Mouse (Mus musculus): Measurements from ENCODE around the gene Nit1. TPM values are rescaled to one million over a fixed set of nuclear protein-coding genes. Genes with fewer than 3 reads are reported as not detected.
A peak's percentile ranks its signal among the peaks of the same experiment; 100 is the strongest.

Nit1 gene
- polyA plus RNA-seq, 2 experiments, result 29.0 to 54.0 TPM

GRCm38 (mm10) chr1:171373946-171374345 lies 28.5 kb upstream of the Nit1 start:
- Histone ChIP-seq H3K27me3 (ENCODE audit: control insufficient read depth, insufficient read depth, low read length) (peaks cover 17% of the 10 kb centered on the region), H3K4me2 (replicated peaks; ENCODE audit: low read depth, low read length, severe bottlenecking) (0 out of 2 replicates have a peak overlapping the region, but pooled peaks have one; percentile 8), H3K36me3 (ENCODE audit: control insufficient read depth, insufficient read depth, low read length) (no peaks in the 10 kb centered on the region), H3K9ac (ENCODE audit: low read depth, low read length, severe bottlenecking) (peak overlapping the region; percentile 36; the same call in 1 of the 2 replicates), H3K4me1 (ENCODE audit: control insufficient read depth, insufficient read depth, low read length) (no peaks in the 10 kb centered on the region), H3K4me3 (replicated peaks; ENCODE audit: low read length) (no peak overlapping the region), H3K9me3 (ENCODE audit: control insufficient read depth, low read length) (no peaks in the 10 kb centered on the region), H3K27ac (replicated peaks; ENCODE audit: low read depth, low read length) (no peak overlapping the region)
- DNase-seq (ENCODE audit: low spot score) (no peak), ATAC-seq (ENCODE audit: low FRiP score, low read depth) (peak; percentile 54)
- TF ChIP-seq POLR2A (IDR thresholded peaks at IDR 0.05; ENCODE audit: borderline replicate concordance, extremely low read depth, insufficient read depth, insufficient read length), result no peak
- 0% methylated on average over 4 of the region's 4 CpGs for WGBS

GRCm38 (mm10) chr1:171372880-171373279 lies 27.4 kb upstream of the Nit1 start:
- TF ChIP-seq POLR2A (IDR thresholded peaks at IDR 0.05; ENCODE audit: borderline replicate concordance, extremely low read depth, insufficient read depth, insufficient read length), result no peak
- WGBS, result 53% methylated on average over 3 of the region's 3 CpGs

GRCm38 (mm10) chr1:171369845-171370556 lies 24.6 kb upstream of the Nit1 start, which contains the start of gene Nectin4:
Nectin4 (plus strand) TSS chr1:171370099.
- no peak for ATAC-seq (ENCODE audit: low FRiP score, low read depth)
- no peaks in the 10 kb centered on the region for H3K9me3 ChIP-seq (ENCODE audit: control insufficient read depth, low read length)
- no peaks in the 10 kb centered on the region for H3K36me3 ChIP-seq (ENCODE audit: control insufficient read depth, insufficient read depth, low read length)
- peaks cover 17% of the 10 kb centered on the region for H3K27me3 ChIP-seq (ENCODE audit: control insufficient read depth, insufficient read depth, low read length)
- 33% methylated on average over 19 of the region's 20 CpGs for WGBS
- no peaks in the 10 kb centered on the region for H3K4me1 ChIP-seq (ENCODE audit: control insufficient read depth, insufficient read depth, low read length)
- H3K27ac ChIP-seq (replicated peaks; ENCODE audit: low read depth, low read length), result no peak within 1 kb of the TSS
- no peak for TF ChIP-seq POLR2A (IDR thresholded peaks at IDR 0.05; ENCODE audit: borderline replicate concordance, extremely low read depth, insufficient read depth, insufficient read length)
- DNase-seq (ENCODE audit: low spot score), result no peak
- H3K9ac ChIP-seq (ENCODE audit: low read depth, low read length, severe bottlenecking), result no peak within 1 kb of the TSS
- H3K4me3 ChIP-seq (replicated peaks; ENCODE audit: low read length), result peak within 1 kb of the TSS; percentile 15; the same call in 1 of the 2 replicates
- H3K4me2 ChIP-seq (replicated peaks; ENCODE audit: low read depth, low read length, severe bottlenecking), result peak within 1 kb of the TSS; percentile 21; the same call in 1 of the 2 replicates

More at GRCm38 (mm10) chr1:171372880-171373279, 27.4 kb upstream of the Nit1 start:
- H3K9ac ChIP-seq (ENCODE audit: low read depth, low read length, severe bottlenecking), result no peak overlapping the region
- DNase-seq (ENCODE audit: low spot score), result no peak
- ATAC-seq (ENCODE audit: low FRiP score, low read depth), result no peak
- H3K27ac ChIP-seq (replicated peaks; ENCODE audit: low read depth, low read length), result no peak overlapping the region
- H3K27me3 ChIP-seq (ENCODE audit: control insufficient read depth, insufficient read depth, low read length), result peaks cover 17% of the 10 kb centered on the region
- H3K36me3 ChIP-seq (ENCODE audit: control insufficient read depth, insufficient read depth, low read length), result no peaks in the 10 kb centered on the region
- H3K4me2 ChIP-seq (replicated peaks; ENCODE audit: low read depth, low read length, severe bottlenecking), result no peak overlapping the region
- no peaks in the 10 kb centered on the region for H3K4me1 ChIP-seq (ENCODE audit: control insufficient read depth, insufficient read depth, low read length)
- H3K4me3 ChIP-seq (replicated peaks; ENCODE audit: low read length), result no peak overlapping the region
- no peaks in the 10 kb centered on the region for H3K9me3 ChIP-seq (ENCODE audit: control insufficient read depth, low read length)

GRCm38 (mm10) chr1:171365934-171366333 lies 20.5 kb upstream of the Nit1 start:
- 70% methylated on average over 7 of the region's 7 CpGs for WGBS
- ATAC-seq (ENCODE audit: low FRiP score, low read depth) (no peak), DNase-seq (ENCODE audit: low spot score) (no peak)
- Histone ChIP-seq H3K9ac (ENCODE audit: low read depth, low read length, severe bottlenecking) (no peak overlapping the region), H3K27me3 (ENCODE audit: control insufficient read depth, insufficient read depth, low read length) (peaks cover 9% of the 10 kb centered on the region; the same call in 1 of the 2 replicates), H3K9me3 (ENCODE audit: control insufficient read depth, low read length) (no peaks in the 10 kb centered on the region), H3K4me1 (ENCODE audit: control insufficient read depth, insufficient read depth, low read length) (peaks cover 7% of the 10 kb centered on the region; the same call in 1 of the 2 replicates), H3K27ac (replicated peaks; ENCODE audit: low read depth, low read length) (no peak overlapping the region), H3K4me3 (replicated peaks; ENCODE audit: low read length) (no peak overlapping the region), H3K36me3 (ENCODE audit: control insufficient read depth, insufficient read depth, low read length) (no peaks in the 10 kb centered on the region), H3K4me2 (replicated peaks; ENCODE audit: low read depth, low read length, severe bottlenecking) (no peak overlapping the region)
- no peak for TF ChIP-seq POLR2A (IDR thresholded peaks at IDR 0.05; ENCODE audit: borderline replicate concordance, extremely low read depth, insufficient read depth, insufficient read length)

- Histone ChIP-seq H3K27me3 (ENCODE audit: control insufficient read depth, insufficient read depth, low read length) (no peaks in the 10 kb centered on the region), H3K4me2 (replicated peaks; ENCODE audit: low read depth, low read length, severe bottlenecking) (peak overlapping the region; percentile 91), H3K9ac (ENCODE audit: low read depth, low read length, severe bottlenecking) (peak overlapping the region; percentile 58), H3K4me3 (replicated peaks; ENCODE audit: low read length) (peak overlapping the region; percentile 54), H3K36me3 (ENCODE audit: control insufficient read depth, insufficient read depth, low read length) (peaks cover 26% of the 10 kb centered on the region), H3K9me3 (ENCODE audit: control insufficient read depth, low read length) (no peaks in the 10 kb centered on the region), H3K27ac (replicated peaks; ENCODE audit: low read depth, low read length) (peak overlapping the region; percentile 77), H3K4me1 (ENCODE audit: control insufficient read depth, insufficient read depth, low read length) (peaks cover 13% of the 10 kb centered on the region; the same call in 1 of the 2 replicates)
- ATAC-seq (ENCODE audit: low FRiP score, low read depth) (peak; percentile 73), DNase-seq (ENCODE audit: low spot score) (peak; percentile 81)
- 18% methylated on average over 16 of the region's 16 CpGs for whole genome bisulfite sequencing
- no peak for TF ChIP-seq POLR2A (IDR thresholded peaks at IDR 0.05; ENCODE audit: borderline replicate concordance, extremely low read depth, insufficient read depth, insufficient read length)
These were observed 16.0 kb upstream of the Nit1 start for GRCm38 (mm10) chr1:171361106-171362103.
